Mouse (Mus musculus) 3134 (cell line): ENCODE results near the gene Muc15.

Experiments
- DNase-seq: peaks from one replicate; pipeline ENCODE4 v3.0.0-alpha.2; 2011; ENCODE audit warnings: low spot score; ENCODE audit not compliant: insufficient read length; ENCODE audit errors: extremely low read depth

Gene Muc15

GRCm38 (mm10) chr2:110721290-110721753 is at the start of gene Muc15:
TSS of gene Muc15 (plus strand) at chr2:110721340.
- no peak for DNase-seq

- DNase-seq, result no peak
These were observed 11.7 kb upstream of the Muc15 start for GRCm38 (mm10) chr2:110709436-110709835.

- no peak for DNase-seq
These were observed 11.0 kb upstream of the Muc15 start for GRCm38 (mm10) chr2:110710055-110710720.

GRCm38 (mm10) chr2:110719051-110719450 is 2.1 kb upstream of the Muc15 start:
- DNase-seq, result no peak

- no peak for DNase-seq
These were observed 1.1 kb downstream of the Muc15 start for GRCm38 (mm10) chr2:110722208-110722607.

GRCm38 (mm10) chr2:110726106-110726505 is 5.0 kb downstream of the Muc15 start:
- DNase-seq, result no peak

GRCm38 (mm10) chr2:110737236-110737635 is 16.1 kb downstream of the Muc15 start:
- no peak for DNase-seq

- DNase-seq, result no peak
These were observed 16.8 kb downstream of the Muc15 start for GRCm38 (mm10) chr2:110737981-110738380.

GRCm38 (mm10) chr2:110739781-110740180 is 18.6 kb downstream of the Muc15 start:
- no peak for DNase-seq

GRCm38 (mm10) chr2:110740493-110740892 is 19.4 kb downstream of the Muc15 start:
- no peak for DNase-seq

- DNase-seq, result no peak
These were observed 36.4 kb downstream of the Muc15 start for GRCm38 (mm10) chr2:110757556-110757955.

GRCm38 (mm10) chr2:110759434-110759833 is 38.3 kb downstream of the Muc15 start:
- no peak for DNase-seq

- DNase-seq, result no peak
These were observed 66.3 kb downstream of the Muc15 start for GRCm38 (mm10) chr2:110787396-110787795.
